Mouse (Mus musculus): Measurements from ENCODE around the gene Sbp. TPM values are rescaled to one million over a fixed set of nuclear protein-coding genes. Genes with fewer than 3 reads are reported as not detected.

Sbp gene
- total and polyA plus RNA-seq, 3 experiments: not detected

GRCm38 (mm10) chr17:23993559-23994428 is 52.3 kb downstream of the Sbp start (continued):
- TF ChIP-seq KAT2A (IDR thresholded peaks at IDR 0.05; ENCODE audit: insufficient replicate concordance, low read length): no peak
- peak; percentile 97 for TF ChIP-seq BHLHE40 (IDR thresholded peaks at IDR 0.05; ENCODE audit: low read depth, low read length)
- TF ChIP-seq ZKSCAN1 (IDR thresholded peaks at IDR 0.05; ENCODE audit: borderline replicate concordance, low read depth, low read length): no peak
- peak; percentile 68 for TF ChIP-seq MXI1 (IDR thresholded peaks at IDR 0.05; ENCODE audit: low read depth, low read length)
- peak; percentile 60; the same call in 1 of the 2 replicates for TF ChIP-seq MEF2A (IDR thresholded peaks at IDR 0.05; ENCODE audit: borderline replicate concordance, low read depth, low read length)
- no peak for TF ChIP-seq USF1 (IDR thresholded peaks at IDR 0.05; ENCODE audit: low read depth, low read length)
- TF ChIP-seq E2F4 (IDR thresholded peaks at IDR 0.05; ENCODE audit: insufficient replicate concordance, low read depth, low read length): no peak
- no peak for TF ChIP-seq GABPA (IDR thresholded peaks at IDR 0.05; ENCODE audit: insufficient replicate concordance, low read depth, low read length)
- no peak for TF ChIP-seq USF2 (conservative IDR thresholded peaks at IDR 0.05; ENCODE audit: low read depth, low read length)
- 0 out of 2 replicates have a peak, but pooled peaks have one; percentile 46 for TF ChIP-seq RCOR1 (conservative IDR thresholded peaks at IDR 0.05; ENCODE audit: low read depth, low read length)
- TF ChIP-seq SMC3 (IDR thresholded peaks at IDR 0.05; ENCODE audit: low read depth, low read length): peak; percentile 84
- no peak for TF ChIP-seq POLR2A (IDR thresholded peaks at IDR 0.05; ENCODE audit: low read depth, low read length)
- peak; percentile 85 for TF ChIP-seq ZNF384 (IDR thresholded peaks at IDR 0.05; ENCODE audit: low read depth, low read length)

- Histone ChIP-seq H3K79me2 (replicated peaks; ENCODE audit: control insufficient read depth, extremely low read depth, insufficient read depth, poor library complexity, severe bottlenecking) (no peaks in the 10 kb centered on the region), H3K4me3 (replicated peaks in 1 of 3; ENCODE audit: low read depth in 2 of 3, low read length in 2 of 3, poor library complexity in 1 of 3) (no peak overlapping the region), H3K36me3 (replicated peaks in 1 of 2; ENCODE audit: control insufficient read depth in 1 of 2, insufficient read depth in 1 of 2, low read length in 1 of 2) (no peaks in the 10 kb centered on the region), H3K27ac (ENCODE audit: insufficient read depth, low read depth) (no peak overlapping the region), H3K4me2 (ENCODE audit: insufficient read depth, low read depth, poor library complexity, severe bottlenecking) (no peak overlapping the region), H3K9me3 (replicated peaks; ENCODE audit: low read length) (no peaks in the 10 kb centered on the region), H3K4me1 (ENCODE audit: control insufficient read depth in 1 of 2, insufficient read depth in 2 of 2) (peaks cover 6 to 17% of the 10 kb centered on the region in 2 experiments), H3K9ac (ENCODE audit: insufficient read depth, low read depth) (no peak overlapping the region), H3K27me3 (replicated peaks) (peaks cover 68% of the 10 kb centered on the region)
- in situ Hi-C loops (cut with MboI; ENCODE audit: low pct_ligation_motif_present, low pct_unique_long_range_greater_than_20kb, low sequenced_read_pairs): no loop called here
- TF ChIP-seq BHLHE40 (IDR thresholded peaks at IDR 0.05; ENCODE audit: low read depth, low read length) (no peak), ZC3H11A (IDR thresholded peaks at IDR 0.05; ENCODE audit: low read depth, low read length) (no peak), RAD21 (IDR thresholded peaks at IDR 0.05; ENCODE audit: low read depth, low read length) (no peak), JUN (IDR thresholded peaks at IDR 0.05; ENCODE audit: insufficient read depth, low read depth, low read length) (no peak), ZNF384 (IDR thresholded peaks at IDR 0.05; ENCODE audit: low read depth, low read length) (no peak), UBTF (IDR thresholded peaks at IDR 0.05; ENCODE audit: low read depth, low read length) (no peak), PAX5 (IDR thresholded peaks at IDR 0.05; ENCODE audit: low read length) (no peak), SIN3A (IDR thresholded peaks at IDR 0.05; ENCODE audit: low read length) (no peak), NRF1 (IDR thresholded peaks at IDR 0.05; ENCODE audit: low read depth, low read length) (no peak), JUND (conservative IDR thresholded peaks at IDR 0.05; ENCODE audit: low read depth, low read length) (no peak), EP300 (IDR thresholded peaks at IDR 0.05; ENCODE audit: low read length) (no peak), MAFK (IDR thresholded peaks at IDR 0.05; ENCODE audit: insufficient replicate concordance, low read length) (no peak), NELFE (IDR thresholded peaks at IDR 0.05; ENCODE audit: low read depth, low read length) (no peak)
- dilution Hi-C loops (cut with MboI; ENCODE audit: extremely low pct_ligation_motif_present, extremely low pct_unique_long_range_greater_than_20kb, low sequenced_read_pairs): no loop called here
- no peak for DNase-seq (ENCODE audit: extremely low read depth)
Observed at GRCm38 (mm10) chr17:23994667-23995066, 53.2 kb downstream of the Sbp start.

Other genes starting within 250 kb of the Sbp start
Only the 20 nearest of the 23 such genes appear.
- gene Pkmyt1, start 215.3 kb upstream of the Sbp start, total RNA-seq (2012; rRNA removed): 21.4 and 25.4 TPM in 2 replicates
- 11.4 and 12.6 TPM in 2 replicates for gene Pkmyt1, start 215.3 kb upstream of the Sbp start, total RNA-seq (2014; rRNA removed)
- 30.7 and 37.0 TPM in 2 replicates for gene Pkmyt1, start 215.3 kb upstream of the Sbp start, polyA plus RNA-seq (2012; ENCODE audit: insufficient read length, low read depth)
- 2.0 and 2.8 TPM in 2 replicates for gene Paqr4, start 200.8 kb upstream of the Sbp start, total RNA-seq (2012; rRNA removed)
- 0.47 and 1.0 TPM in 2 replicates for gene Paqr4, start 200.8 kb upstream of the Sbp start, total RNA-seq (2014; rRNA removed)
- gene Paqr4, start 200.8 kb upstream of the Sbp start, polyA plus RNA-seq (2012; ENCODE audit: insufficient read length, low read depth): 0.80 and 1.1 TPM in 2 replicates
- gene Kremen2, start 195.8 kb upstream of the Sbp start, total RNA-seq (2012; rRNA removed): 0.34 and 0.55 TPM in 2 replicates
- 0.14 and 0.23 TPM in 2 replicates for gene Kremen2, start 195.8 kb upstream of the Sbp start, total RNA-seq (2014; rRNA removed)
- gene Kremen2, start 195.8 kb upstream of the Sbp start, polyA plus RNA-seq (2012; ENCODE audit: insufficient read length, low read depth): 0.21 and 0.23 TPM in 2 replicates
- gene Flywch1, start 170.1 kb upstream of the Sbp start, total RNA-seq (2012; rRNA removed): 26.9 and 28.3 TPM in 2 replicates
- 18.8 and 22.2 TPM in 2 replicates for gene Flywch1, start 170.1 kb upstream of the Sbp start, total RNA-seq (2014; rRNA removed)
- 22.0 and 23.4 TPM in 2 replicates for gene Flywch1, start 170.1 kb upstream of the Sbp start, polyA plus RNA-seq (2012; ENCODE audit: insufficient read length, low read depth)
- gene Flywch2, start 155.6 kb upstream of the Sbp start, total RNA-seq (2012; rRNA removed): not detected in 2 replicates
- not detected in 2 replicates for gene Flywch2, start 155.6 kb upstream of the Sbp start, total RNA-seq (2014; rRNA removed)
- not detected in 2 replicates for gene Flywch2, start 155.6 kb upstream of the Sbp start, polyA plus RNA-seq (2012; ENCODE audit: insufficient read length, low read depth)
- 83.6 and 90.4 TPM in 2 replicates for gene Srrm2, start 151.1 kb upstream of the Sbp start, total RNA-seq (2012; rRNA removed)
- gene Srrm2, start 151.1 kb upstream of the Sbp start, total RNA-seq (2014; rRNA removed): 18.3 and 26.7 TPM in 2 replicates
- 339 and 383 TPM in 2 replicates for gene Srrm2, start 151.1 kb upstream of the Sbp start, polyA plus RNA-seq (2012; ENCODE audit: insufficient read length, low read depth)
- 381 and 386 TPM in 2 replicates for gene Elob, start 112.5 kb upstream of the Sbp start, total RNA-seq (2012; rRNA removed)
- gene Elob, start 112.5 kb upstream of the Sbp start, total RNA-seq (2014; rRNA removed): 371 and 534 TPM in 2 replicates
- 250 and 306 TPM in 2 replicates for gene Elob, start 112.5 kb upstream of the Sbp start, polyA plus RNA-seq (2012; ENCODE audit: insufficient read length, low read depth)
- not detected in 2 replicates for gene Prss33, start 105.6 kb upstream of the Sbp start, total RNA-seq (2012; rRNA removed)
- gene Prss33, start 105.6 kb upstream of the Sbp start, total RNA-seq (2014; rRNA removed): not detected in 2 replicates
- not detected in 2 replicates for gene Prss33, start 105.6 kb upstream of the Sbp start, polyA plus RNA-seq (2012; ENCODE audit: insufficient read length, low read depth)
- gene Prss32, start 97.8 kb upstream of the Sbp start, total RNA-seq (2012; rRNA removed): not detected in 2 replicates
- not detected in 2 replicates for gene Prss32, start 97.8 kb upstream of the Sbp start, total RNA-seq (2014; rRNA removed)
- not detected in 2 replicates for gene Prss32, start 97.8 kb upstream of the Sbp start, polyA plus RNA-seq (2012; ENCODE audit: insufficient read length, low read depth)
- gene Prss41, start 97.5 kb upstream of the Sbp start, total RNA-seq (2012; rRNA removed): 0.46 and 1.0 TPM in 2 replicates
- 0.16 TPM in 2 replicates for gene Prss41, start 97.5 kb upstream of the Sbp start, total RNA-seq (2014; rRNA removed)
- gene Prss41, start 97.5 kb upstream of the Sbp start, polyA plus RNA-seq (2012; ENCODE audit: insufficient read length, low read depth): 0.22 and 0.24 TPM in 2 replicates
- gene Prss21, start 73.6 kb upstream of the Sbp start, total RNA-seq (2012; rRNA removed): not detected in 2 replicates
- gene Prss21, start 73.6 kb upstream of the Sbp start, total RNA-seq (2014; rRNA removed): not detected in 2 replicates
- gene Prss21, start 73.6 kb upstream of the Sbp start, polyA plus RNA-seq (2012; ENCODE audit: insufficient read length, low read depth): not detected in 2 replicates
- not detected in 2 replicates for gene Dcpp1, start 60.8 kb upstream of the Sbp start, total RNA-seq (2012; rRNA removed)
- gene Dcpp1, start 60.8 kb upstream of the Sbp start, total RNA-seq (2014; rRNA removed): not detected in 2 replicates
- gene Dcpp1, start 60.8 kb upstream of the Sbp start, polyA plus RNA-seq (2012; ENCODE audit: insufficient read length, low read depth): not detected in 2 replicates
- gene Dcpp2, start 60.8 kb upstream of the Sbp start, total RNA-seq (2012; rRNA removed): not detected in 2 replicates
- gene Dcpp2, start 60.8 kb upstream of the Sbp start, total RNA-seq (2014; rRNA removed): not detected in 2 replicates
- not detected in 2 replicates for gene Dcpp2, start 60.8 kb upstream of the Sbp start, polyA plus RNA-seq (2012; ENCODE audit: insufficient read length, low read depth)
- not detected in 2 replicates for gene Dcpp3, start 24.2 kb upstream of the Sbp start, total RNA-seq (2012; rRNA removed)
- gene Dcpp3, start 24.2 kb upstream of the Sbp start, total RNA-seq (2014; rRNA removed): not detected in 2 replicates
- not detected in 2 replicates for gene Dcpp3, start 24.2 kb upstream of the Sbp start, polyA plus RNA-seq (2012; ENCODE audit: insufficient read length, low read depth)
- gene Sbpl, start 13.6 kb downstream of the Sbp start, total RNA-seq (2012; rRNA removed): not detected in 2 replicates
- gene Sbpl, start 13.6 kb downstream of the Sbp start, total RNA-seq (2014; rRNA removed): not detected in 2 replicates
- not detected in 2 replicates for gene Sbpl, start 13.6 kb downstream of the Sbp start, polyA plus RNA-seq (2012; ENCODE audit: insufficient read length, low read depth)
- gene Prss30, start 38.9 kb downstream of the Sbp start, total RNA-seq (2012; rRNA removed): 0.08 TPM in 1 of 2 replicates, not detected in the other
- gene Prss30, start 38.9 kb downstream of the Sbp start, total RNA-seq (2014; rRNA removed): 0.30 and 0.57 TPM in 2 replicates
- gene Prss30, start 38.9 kb downstream of the Sbp start, polyA plus RNA-seq (2012; ENCODE audit: insufficient read length, low read depth): 0.63 and 0.69 TPM in 2 replicates
- gene Prss22, start 56.4 kb downstream of the Sbp start, total RNA-seq (2012; rRNA removed): not detected in 2 replicates
- gene Prss22, start 56.4 kb downstream of the Sbp start, total RNA-seq (2014; rRNA removed): not detected in 2 replicates
- not detected in 2 replicates for gene Prss22, start 56.4 kb downstream of the Sbp start, polyA plus RNA-seq (2012; ENCODE audit: insufficient read length, low read depth)
- gene Prss27, start 96.5 kb downstream of the Sbp start, total RNA-seq (2012; rRNA removed): not detected in 2 replicates
- not detected in 2 replicates for gene Prss27, start 96.5 kb downstream of the Sbp start, total RNA-seq (2014; rRNA removed)
- gene Prss27, start 96.5 kb downstream of the Sbp start, polyA plus RNA-seq (2012; ENCODE audit: insufficient read length, low read depth): not detected in 2 replicates
- 30.1 and 36.9 TPM in 2 replicates for gene Kctd5, start 131.8 kb downstream of the Sbp start, total RNA-seq (2012; rRNA removed)
- gene Kctd5, start 131.8 kb downstream of the Sbp start, total RNA-seq (2014; rRNA removed): 51.1 and 51.6 TPM in 2 replicates
- gene Kctd5, start 131.8 kb downstream of the Sbp start, polyA plus RNA-seq (2012; ENCODE audit: insufficient read length, low read depth): 44.3 and 44.6 TPM in 2 replicates
- gene Pdpk1, start 209.3 kb downstream of the Sbp start, total RNA-seq (2012; rRNA removed): 15.3 and 15.9 TPM in 2 replicates
- 16.7 and 17.0 TPM in 2 replicates for gene Pdpk1, start 209.3 kb downstream of the Sbp start, total RNA-seq (2014; rRNA removed)
- 9.6 and 12.2 TPM in 2 replicates for gene Pdpk1, start 209.3 kb downstream of the Sbp start, polyA plus RNA-seq (2012; ENCODE audit: insufficient read length, low read depth)

Data from CH12.LX (cell line).